Mouse (Mus musculus) intestine, postnatal 0 days (tissue): ENCODE results near the gene Stox2. TPM values are rescaled to one million over a fixed set of nuclear protein-coding genes. Genes with fewer than 3 reads are reported as not detected.

Experiments
- ATAC-seq: fragments of 200-750 bp; cut with Nextera tagmentation; 2 replicates; pipeline ENCODE4 v1.8.0; 2017; ENCODE audit warnings: mild to moderate bottlenecking, moderate TSS enrichment, moderate library complexity
- H3K27ac ChIP-seq: fragments of 300-500 bp; sonication (generic); 2 replicates; pipeline ENCODE4 v1.5.1; 2014; ENCODE audit warnings: mild to moderate bottlenecking, low read depth, low read length, moderate library complexity
- H3K27me3 ChIP-seq: fragments of 300-500 bp; sonication (generic); replicated peaks from 2 replicates; pipeline ENCODE4 v1.6.1; 2014; ENCODE audit warnings: low read length, mixed read lengths; ENCODE audit not compliant: control insufficient read depth, insufficient read depth
- H3K36me3 ChIP-seq: fragments of 300-500 bp; sonication (generic); 2 replicates; pipeline ENCODE4 v1.6.1; 2014; ENCODE audit warnings: mild to moderate bottlenecking, moderate library complexity; ENCODE audit not compliant: control insufficient read depth, insufficient read depth
- H3K4me1 ChIP-seq: fragments of 300-500 bp; sonication (generic); replicated peaks from 2 replicates; pipeline ENCODE4 v1.6.1; 2014; ENCODE audit warnings: antibody characterized with exemption, low read length, mixed read lengths; ENCODE audit not compliant: control insufficient read depth, insufficient read depth
- H3K4me2 ChIP-seq: fragments of 300-500 bp; sonication (generic); replicated peaks from 2 replicates; pipeline ENCODE4 v1.6.1; 2014; ENCODE audit warnings: low read depth, mild to moderate bottlenecking, moderate library complexity
- H3K4me3 ChIP-seq: fragments of 300-500 bp; sonication (generic); 2 replicates; pipeline ENCODE4 v1.5.1; 2014; ENCODE audit warnings: low read depth, low read length
- H3K9ac ChIP-seq: fragments of 300-500 bp; sonication (generic); 2 replicates; pipeline ENCODE4 v1.6.1; 2014; ENCODE audit warnings: mild to moderate bottlenecking, low read depth, low read length
- H3K9me3 ChIP-seq: fragments of 300-500 bp; sonication (generic); 2 replicates; pipeline ENCODE4 v1.6.1; 2016; ENCODE audit warnings: mixed run types; ENCODE audit not compliant: control insufficient read depth
- CTCF ChIP-seq: sonication (generic); IDR thresholded peaks from 2 replicates; pipeline ENCODE4 v1.5.1; 2016; ENCODE audit warnings: low read depth, mild to moderate bottlenecking, control low read depth, antibody characterized with exemption, moderate library complexity
- WGBS: fragments of 180-500 bp; shearing (Covaris S2); extraction: QIAGEN DNeasy Blood & Tissue Kit; methylation state at CpG from one replicate; pipeline ENCODE4 v1.1.7; 2014; 5-methylcytosine and 5-hydroxymethylcytosine counted together
- polyA plus RNA-seq: library from polyadenylated mRNA; unstranded; fragments of >200 nt; fragmentation: Nextera tagmentation; extraction: Ambion mirVana; gene quantifications from 2 replicates; pipeline ENCODE4 v1.2.1, GENCODE M21; 2015

Gene Stox2
- polyA plus RNA-seq, 1 experiment from 2014 or later, result 3.2 TPM

DNA sequence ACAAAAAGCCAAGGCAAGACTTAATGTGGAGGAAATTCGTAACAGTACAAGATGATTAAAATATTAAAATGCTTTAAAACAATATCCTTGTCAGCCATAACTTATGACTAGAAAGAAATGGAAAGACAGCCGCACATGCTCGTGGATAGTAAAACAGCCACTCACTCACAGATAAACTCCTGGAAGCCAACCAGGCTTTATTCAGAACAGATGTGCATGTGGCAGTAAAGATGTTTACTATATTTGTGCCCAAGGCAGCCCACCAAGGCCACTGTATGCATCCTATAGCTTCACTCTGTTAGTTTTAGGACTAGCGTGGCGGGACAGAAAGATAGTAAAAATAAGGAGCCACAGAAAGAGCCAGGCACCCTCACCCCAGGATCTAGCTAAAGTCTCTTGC lies 115.2 kb downstream of the Stox2 start:
- no peak for ATAC-seq
- Histone ChIP-seq H3K9ac (no peak overlapping the region), H3K9me3 (no peaks in the 10 kb centered on the region), H3K36me3 (no peaks in the 10 kb centered on the region), H3K27ac (no peak overlapping the region), H3K4me1 (no peaks in the 10 kb centered on the region), H3K4me3 (no peak overlapping the region), H3K27me3 (no peaks in the 10 kb centered on the region), H3K4me2 (no peak overlapping the region)
- no peak for TF ChIP-seq CTCF
- 90% methylated on average over 5 of the region's 5 CpGs for WGBS

DNA sequence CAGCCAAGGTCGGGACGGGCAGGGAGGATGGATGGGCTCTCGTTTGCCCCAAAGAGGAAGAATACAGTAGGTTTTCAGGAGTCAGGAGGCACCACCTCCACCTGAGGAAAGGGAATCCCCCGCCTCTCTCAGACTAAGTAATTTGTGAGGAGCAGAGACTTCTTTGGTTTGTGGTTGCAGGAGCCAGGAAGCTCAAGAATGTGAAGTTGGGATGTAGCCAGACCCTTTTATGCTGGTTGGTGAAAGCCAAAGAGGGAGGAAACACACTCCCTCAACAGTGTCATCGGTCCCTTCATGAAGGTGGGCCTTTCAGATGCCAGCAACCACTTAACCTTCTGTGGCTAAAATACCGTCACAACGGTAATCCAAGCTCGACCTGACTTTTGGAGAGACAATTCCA lies 119.8 kb downstream of the Stox2 start:
- no peaks in the 10 kb centered on the region for H3K4me1 ChIP-seq
- H3K27ac ChIP-seq, result no peak overlapping the region
- H3K36me3 ChIP-seq, result no peaks in the 10 kb centered on the region
- no peak for TF ChIP-seq CTCF
- no peak overlapping the region for H3K9ac ChIP-seq
- no peaks in the 10 kb centered on the region for H3K27me3 ChIP-seq
- H3K4me2 ChIP-seq, result no peak overlapping the region
- no peak overlapping the region for H3K4me3 ChIP-seq
- H3K9me3 ChIP-seq, result no peaks in the 10 kb centered on the region
- no peak for ATAC-seq
- WGBS, result 86% methylated on average over 8 of the region's 8 CpGs

DNA sequence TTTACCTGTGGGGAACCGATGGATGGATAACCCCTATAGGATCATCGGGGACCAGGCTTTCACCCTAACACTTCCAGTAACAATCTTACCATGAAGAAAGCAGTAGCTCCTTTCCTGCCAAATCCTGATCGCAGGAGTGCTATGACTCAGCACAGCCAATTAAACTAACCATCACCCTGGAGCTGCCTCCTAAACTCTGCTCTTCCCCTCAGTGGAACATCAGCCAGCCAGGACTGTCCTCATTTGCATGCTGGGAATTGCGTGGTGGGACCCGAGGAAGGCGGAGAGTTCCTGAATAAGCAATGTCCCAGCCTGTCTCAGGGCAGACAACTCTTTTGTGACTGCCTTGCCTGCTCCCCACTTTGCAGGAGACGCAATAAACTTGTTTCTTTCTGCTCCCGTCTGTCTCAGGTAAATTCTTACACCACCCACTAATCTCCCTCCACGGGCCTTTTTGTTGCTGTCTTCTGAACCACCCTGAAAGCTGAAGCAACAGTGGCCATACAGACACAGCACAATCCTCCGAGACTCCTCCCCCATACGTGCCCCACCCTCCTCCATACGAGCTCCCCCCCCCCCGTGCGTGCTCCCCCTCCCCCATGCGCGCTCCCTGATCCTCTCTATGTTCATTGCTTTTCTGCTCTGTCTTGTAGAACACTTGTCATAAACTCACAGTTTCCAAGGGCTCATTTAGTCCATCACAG lies 121.9 kb downstream of the Stox2 start:
- Histone ChIP-seq H3K4me1 (no peaks in the 10 kb centered on the region), H3K27ac (no peak overlapping the region), H3K9me3 (no peaks in the 10 kb centered on the region), H3K9ac (no peak overlapping the region), H3K4me3 (no peak overlapping the region), H3K4me2 (no peak overlapping the region), H3K36me3 (no peaks in the 10 kb centered on the region), H3K27me3 (no peaks in the 10 kb centered on the region)
- 45% methylated on average over 16 of the region's 16 CpGs for WGBS
- no peak for ATAC-seq
- no peak for TF ChIP-seq CTCF

DNA sequence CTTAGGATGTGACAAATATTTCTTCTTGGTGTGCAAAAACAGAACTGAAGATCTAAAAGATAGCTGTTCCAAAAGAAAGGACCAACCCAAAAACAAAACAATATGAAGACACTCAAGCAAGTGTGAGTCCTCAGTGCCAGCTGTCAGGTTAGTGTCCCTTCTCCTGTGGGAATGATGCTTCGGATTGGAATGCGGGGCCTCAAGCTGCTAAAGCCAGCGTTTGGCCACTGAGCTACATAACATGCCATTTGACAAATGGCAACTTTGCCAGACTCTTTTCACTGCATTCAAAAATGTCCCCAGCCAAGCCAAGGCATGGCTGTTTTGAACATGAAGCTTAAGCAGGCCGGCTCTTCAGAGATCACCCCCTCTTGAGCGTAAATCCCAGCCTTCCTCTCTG lies 124.9 kb downstream of the Stox2 start:
- Histone ChIP-seq H3K9ac (no peak overlapping the region), H3K36me3 (no peaks in the 10 kb centered on the region), H3K27ac (no peak overlapping the region), H3K9me3 (no peaks in the 10 kb centered on the region), H3K4me2 (no peak overlapping the region), H3K4me1 (no peaks in the 10 kb centered on the region), H3K27me3 (no peaks in the 10 kb centered on the region), H3K4me3 (no peak overlapping the region)
- ATAC-seq, result no peak
- WGBS, result 61% methylated on average over 5 of the region's 5 CpGs
- TF ChIP-seq CTCF, result no peak

DNA sequence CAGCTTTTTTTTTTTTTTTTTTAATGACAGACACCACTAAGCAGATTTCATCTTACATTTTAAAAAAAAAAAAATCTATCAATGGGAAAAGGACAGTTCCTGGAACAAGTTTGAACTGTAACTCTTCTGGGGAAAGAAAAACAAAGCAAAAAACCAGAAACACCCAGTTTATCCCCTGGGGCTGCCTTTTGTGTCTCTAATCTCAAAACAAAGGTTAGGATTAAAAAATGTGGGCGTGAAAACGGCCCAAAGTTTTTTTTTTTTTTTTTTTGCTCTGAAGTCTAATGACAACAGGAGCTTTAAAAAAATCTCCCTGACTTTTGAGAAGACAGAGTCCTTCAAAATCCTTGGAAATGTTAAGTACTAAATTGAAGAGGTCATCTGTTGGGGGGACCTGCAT lies 125.5 kb downstream of the Stox2 start:
- ATAC-seq, result no peak
- no peak overlapping the region for H3K27ac ChIP-seq
- 63% methylated on average over 2 of the region's 2 CpGs for WGBS
- H3K9me3 ChIP-seq, result no peaks in the 10 kb centered on the region
- no peak overlapping the region for H3K4me2 ChIP-seq
- H3K9ac ChIP-seq, result no peak overlapping the region
- H3K36me3 ChIP-seq, result no peaks in the 10 kb centered on the region
- no peaks in the 10 kb centered on the region for H3K27me3 ChIP-seq
- H3K4me1 ChIP-seq, result no peaks in the 10 kb centered on the region
- no peak for TF ChIP-seq CTCF
- H3K4me3 ChIP-seq, result no peak overlapping the region

DNA sequence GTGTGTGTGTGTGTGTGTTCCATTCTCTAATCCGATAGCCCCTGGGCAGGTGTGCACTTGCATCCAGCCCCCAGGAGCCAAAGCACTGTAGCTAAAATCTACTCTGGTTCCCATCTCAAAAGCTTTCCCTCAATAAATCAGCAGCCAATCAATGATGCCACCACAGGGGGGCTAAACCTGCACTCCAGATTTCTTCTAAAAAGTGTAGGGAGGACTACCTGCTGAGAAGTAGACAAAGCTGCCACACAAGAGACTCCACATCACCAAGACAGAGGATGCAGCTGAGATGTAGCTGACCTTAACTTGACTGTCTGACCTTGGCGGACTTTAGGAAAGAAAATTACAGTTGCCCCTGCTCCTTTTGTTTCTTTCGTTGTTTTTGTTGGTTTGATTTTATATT lies 127.7 kb downstream of the Stox2 start:
- Histone ChIP-seq H3K27me3 (no peaks in the 10 kb centered on the region), H3K36me3 (no peaks in the 10 kb centered on the region), H3K27ac (no peak overlapping the region), H3K4me1 (no peaks in the 10 kb centered on the region), H3K4me2 (no peak overlapping the region), H3K9ac (no peak overlapping the region), H3K9me3 (no peaks in the 10 kb centered on the region), H3K4me3 (no peak overlapping the region)
- no peak for TF ChIP-seq CTCF
- no peak for ATAC-seq
- 96% methylated on average over 3 of the region's 3 CpGs for WGBS

DNA sequence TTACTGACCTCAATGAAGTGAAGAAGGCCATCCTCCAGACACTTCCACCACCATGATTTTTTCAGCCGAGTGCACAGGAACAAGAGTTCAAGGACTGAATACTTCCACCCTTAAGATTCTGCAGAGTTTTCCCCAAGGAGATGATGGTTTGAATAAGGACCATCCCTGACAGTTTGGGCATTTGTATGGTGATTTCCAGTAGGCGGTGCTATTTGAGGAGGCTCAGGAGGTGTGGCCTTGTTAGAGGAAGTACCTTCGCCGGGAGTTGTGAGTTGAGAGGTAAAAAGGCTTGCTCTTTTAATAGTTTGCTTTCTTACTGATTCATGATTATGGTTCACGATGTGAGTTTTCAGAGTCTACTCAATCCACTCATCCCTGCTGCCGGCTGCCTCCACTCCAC lies 138.0 kb downstream of the Stox2 start:
- no peak overlapping the region for H3K9ac ChIP-seq
- H3K4me1 ChIP-seq, result no peaks in the 10 kb centered on the region
- H3K4me2 ChIP-seq, result no peak overlapping the region
- no peak overlapping the region for H3K27ac ChIP-seq
- 86% methylated on average over 6 of the region's 6 CpGs for WGBS
- no peaks in the 10 kb centered on the region for H3K36me3 ChIP-seq
- ATAC-seq, result no peak
- H3K27me3 ChIP-seq, result no peaks in the 10 kb centered on the region
- H3K4me3 ChIP-seq, result no peak overlapping the region
- no peaks in the 10 kb centered on the region for H3K9me3 ChIP-seq
- TF ChIP-seq CTCF, result no peak
